Mouse (Mus musculus) MEL (cell line): ENCODE results near the gene Scube3. TPM values are rescaled to one million over a fixed set of nuclear protein-coding genes. Genes with fewer than 3 reads are reported as not detected.

Experiments
- DNase-seq: peaks from one replicate; pipeline ENCODE4 v3.0.0; 2011; ENCODE audit warnings: low read depth, low spot score
- H3K27ac ChIP-seq: 2 replicates; pipeline ENCODE4 v1.5.1; 2012; ENCODE audit warnings: low read depth, mild to moderate bottlenecking, control low read depth, low read length, moderate library complexity; ENCODE audit not compliant: control insufficient read depth
- H3K27me3 ChIP-seq, 2 experiments: fragments of 150-350 bp in 1 of 2; sonication (generic) in 1 of 2; 2 replicates each; pipeline ENCODE4 v1.6.1; 2012; ENCODE audit warnings: low read length in 2 of 2, mild to moderate bottlenecking in 2 of 2, improper control_type of control experiment in 1 of 2, moderate library complexity in 1 of 2; ENCODE audit not compliant: insufficient read depth in 2 of 2, control insufficient read depth in 1 of 2
- H3K36me3 ChIP-seq, 2 experiments: 2 replicates each; pipeline ENCODE4 v1.6.1; 2012 to 2014; ENCODE audit warnings: low read length in 2 of 2, improper control_type of control experiment in 1 of 2, inconsistent platforms in 1 of 2, mild to moderate bottlenecking in 1 of 2; ENCODE audit not compliant: insufficient read depth in 2 of 2, control insufficient read depth in 1 of 2
- H3K4me1 ChIP-seq, 2 experiments: fragments of 150-350 bp in 1 of 2; sonication (generic) in 1 of 2; 2 replicates each; pipeline ENCODE4 v1.6.1; 2012; ENCODE audit warnings: low read length in 2 of 2, improper control_type of control experiment in 1 of 2, mild to moderate bottlenecking in 1 of 2; ENCODE audit not compliant: insufficient read depth in 2 of 2, control insufficient read depth in 1 of 2
- H3K4me3 ChIP-seq, 2 experiments: fragments of 150-350 bp in 1 of 2; sonication (generic) in 1 of 2; 2 replicates each; pipeline ENCODE4 v1.5.1; 2012; ENCODE audit warnings: low read depth in 2 of 2, low read length in 2 of 2, mild to moderate bottlenecking in 2 of 2, moderate library complexity in 2 of 2, control low read depth in 1 of 2, improper control_type of control experiment in 1 of 2; ENCODE audit not compliant: control insufficient read depth in 1 of 2, insufficient read depth in 1 of 2
- H3K79me2 ChIP-seq: 2 replicates; pipeline ENCODE4 v1.6.1; 2012; ENCODE audit warnings: mild to moderate bottlenecking, low read length, moderate library complexity; ENCODE audit not compliant: control insufficient read depth, poor library complexity, insufficient read depth
- H3K9ac ChIP-seq: 2 replicates; pipeline ENCODE4 v1.6.1; 2012; ENCODE audit warnings: low read depth, mild to moderate bottlenecking, control low read depth, low read length, moderate library complexity; ENCODE audit not compliant: control insufficient read depth, poor library complexity, severe bottlenecking
- H3K9me3 ChIP-seq: fragments of 150-350 bp; sonication (generic); replicated peaks from 2 replicates; pipeline ENCODE4 v1.6.1; 2012; ENCODE audit warnings: mild to moderate bottlenecking, low read length, improper control_type of control experiment, moderate library complexity; ENCODE audit not compliant: insufficient read depth
- CTCF ChIP-seq, 3 experiments: IDR thresholded peaks in 2 of 3; conservative IDR thresholded peaks in 1 of 3; 2 replicates each; pipeline ENCODE4 v1.5.1; 2011 to 2012; ENCODE audit warnings: low read length in 3 of 3, low read depth in 2 of 3, mild to moderate bottlenecking in 2 of 3, improper control_type of control experiment in 1 of 3, inconsistent platforms in 1 of 3, mixed read lengths in 1 of 3, moderate library complexity in 1 of 3; ENCODE audit not compliant: control insufficient read depth in 1 of 3, insufficient read depth in 1 of 3, poor library complexity in 1 of 3, severe bottlenecking in 1 of 3
- E2F4 ChIP-seq: IDR thresholded peaks from 2 replicates; pipeline ENCODE4 v1.6.1; 2011; ENCODE audit warnings: low read depth, low read length, improper control_type of control experiment, borderline replicate concordance
- ELF1 ChIP-seq: IDR thresholded peaks from 2 replicates; pipeline ENCODE4 v1.6.1; 2014; ENCODE audit warnings: low read depth, mild to moderate bottlenecking, inconsistent platforms, low read length, improper control_type of control experiment, moderate library complexity
- ETS1 ChIP-seq: IDR thresholded peaks from 2 replicates; pipeline ENCODE4 v1.6.1; 2012; ENCODE audit warnings: low read depth, mild to moderate bottlenecking, inconsistent platforms, low read length, improper control_type of control experiment, moderate library complexity
- GABPA ChIP-seq: IDR thresholded peaks from 2 replicates; pipeline ENCODE4 v1.6.1; 2012; ENCODE audit warnings: low read depth, mild to moderate bottlenecking, inconsistent platforms, low read length, improper control_type of control experiment, moderate library complexity
- HCFC1 ChIP-seq: IDR thresholded peaks from 2 replicates; pipeline ENCODE4 v1.6.1; 2012; ENCODE audit warnings: low read depth, mild to moderate bottlenecking, inconsistent platforms, low read length, improper control_type of control experiment, moderate library complexity
- JUND ChIP-seq: IDR thresholded peaks from 2 replicates; pipeline ENCODE4 v1.6.1; 2011; ENCODE audit warnings: low read depth, mild to moderate bottlenecking, improper control_type of control experiment, low read length
- KAT2A ChIP-seq: conservative IDR thresholded peaks from 2 replicates; pipeline ENCODE4 v1.6.1; 2012; ENCODE audit warnings: low read depth, low read length, improper control_type of control experiment, inconsistent platforms
- MAFK ChIP-seq: IDR thresholded peaks from 2 replicates; pipeline ENCODE4 v1.6.1; 2011; ENCODE audit warnings: low read depth, mild to moderate bottlenecking, low read length, improper control_type of control experiment, borderline replicate concordance
- MAX ChIP-seq: IDR thresholded peaks from 2 replicates; pipeline ENCODE4 v1.6.1; 2011; ENCODE audit warnings: low read length, improper control_type of control experiment
- MAZ ChIP-seq: IDR thresholded peaks from 2 replicates; pipeline ENCODE4 v1.6.1; 2012; ENCODE audit warnings: low read depth, mild to moderate bottlenecking, inconsistent platforms, low read length, improper control_type of control experiment
- MEF2A ChIP-seq: IDR thresholded peaks from 2 replicates; pipeline ENCODE4 v1.6.1; 2014; ENCODE audit warnings: low read depth, mild to moderate bottlenecking, inconsistent platforms, low read length, improper control_type of control experiment; ENCODE audit not compliant: poor library complexity, insufficient replicate concordance, severe bottlenecking; ENCODE audit errors: extremely low read depth
- MXI1 ChIP-seq: IDR thresholded peaks from 2 replicates; pipeline ENCODE4 v1.6.1; 2011; ENCODE audit warnings: mild to moderate bottlenecking, low read depth, low read length, improper control_type of control experiment
- NELFE ChIP-seq: IDR thresholded peaks from 2 replicates; pipeline ENCODE4 v1.6.1; 2011; ENCODE audit warnings: low read depth, low read length, improper control_type of control experiment
- POLR2AphosphoS5 ChIP-seq: IDR thresholded peaks from 2 replicates; pipeline ENCODE4 v1.6.1; 2012; ENCODE audit warnings: low read depth, borderline replicate concordance, mild to moderate bottlenecking, inconsistent platforms, low read length, moderate library complexity, mixed read lengths
- RCOR1 ChIP-seq: IDR thresholded peaks from 2 replicates; pipeline ENCODE4 v1.6.1; 2012; ENCODE audit warnings: low read depth, mild to moderate bottlenecking, inconsistent platforms, low read length, improper control_type of control experiment
- SIN3A ChIP-seq: IDR thresholded peaks from 2 replicates; pipeline ENCODE4 v1.6.1; 2012; ENCODE audit warnings: low read length, improper control_type of control experiment, inconsistent platforms
- USF1 ChIP-seq: IDR thresholded peaks from 2 replicates; pipeline ENCODE4 v1.6.1; 2014; ENCODE audit warnings: low read depth, mild to moderate bottlenecking, inconsistent platforms, low read length, improper control_type of control experiment, moderate library complexity
- USF2 ChIP-seq, 2 experiments: IDR thresholded peaks; 2 replicates each; pipeline ENCODE4 v1.6.1; 2011 to 2012; ENCODE audit warnings: improper control_type of control experiment in 2 of 2, low read length in 2 of 2, borderline replicate concordance in 1 of 2, inconsistent platforms in 1 of 2, low read depth in 1 of 2, mild to moderate bottlenecking in 1 of 2; ENCODE audit not compliant: insufficient read depth in 1 of 2
- ZNF384 ChIP-seq: IDR thresholded peaks from 2 replicates; pipeline ENCODE4 v1.6.1; 2012; ENCODE audit warnings: low read depth, mild to moderate bottlenecking, inconsistent platforms, low read length, improper control_type of control experiment
- polyA plus RNA-seq, 2 experiments: library from polyadenylated mRNA; stranded (reverse) in 1 of 2; unstranded in 1 of 2; fragments of >175 nt in 1 of 2; fragments of >200 nt in 1 of 2; gene quantifications; 2 replicates each; pipeline versions ENCODE4 v1.2.1 to v1.2.4; 2012; ENCODE audit warnings: low replicate concordance in 2 of 2, low read depth in 1 of 2; ENCODE audit not compliant: insufficient read length in 2 of 2, insufficient read depth in 1 of 2, missing spikeins in 1 of 2
- total RNA-seq: library from RNA; depleted of rRNA; stranded (reverse); fragments of 300-350 nt; gene quantifications from 2 replicates; pipeline ENCODE4 v1.2.3, GENCODE M21; 2012

The Scube3 gene
- total and polyA plus RNA-seq, 3 experiments = 0.03 to 0.04 TPM; not detected in 1

DNA sequence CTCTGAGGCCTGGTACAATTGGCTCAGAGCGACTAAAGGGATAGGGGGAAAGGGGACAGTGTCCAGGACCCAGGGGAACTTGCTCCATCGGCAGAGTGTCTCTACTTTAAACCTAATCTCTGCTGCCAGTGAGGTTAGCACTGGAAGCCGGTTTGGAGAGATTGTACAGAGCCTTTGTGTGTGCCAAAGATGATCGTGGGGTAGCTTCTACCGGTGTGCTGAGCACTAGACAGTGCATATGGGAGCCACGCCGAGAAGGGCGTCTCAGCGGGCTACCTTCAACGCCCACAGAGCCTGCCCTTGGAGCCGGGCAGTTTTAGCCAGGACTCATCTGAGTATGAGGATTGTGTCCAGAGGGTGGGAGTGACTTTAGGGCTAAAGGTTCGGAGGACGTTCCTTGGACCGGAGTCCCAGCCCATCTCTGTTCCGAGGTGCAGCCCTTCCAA, 713 bp upstream of the Scube3 start:
- Histone ChIP-seq H3K36me3 (no peaks in the 10 kb centered on the region), H3K27me3 (no peaks in the 10 kb centered on the region; a peak in 1 of 4 replicates), H3K27ac (no peak overlapping the region), H3K9ac (no peak overlapping the region), H3K79me2 (no peaks in the 10 kb centered on the region), H3K4me1 (no peaks in the 10 kb centered on the region), H3K4me3 (no peak overlapping the region), H3K9me3 (no peaks in the 10 kb centered on the region)
- no peak for TF ChIP-seq MAZ
- DNase-seq = no peak

DNA sequence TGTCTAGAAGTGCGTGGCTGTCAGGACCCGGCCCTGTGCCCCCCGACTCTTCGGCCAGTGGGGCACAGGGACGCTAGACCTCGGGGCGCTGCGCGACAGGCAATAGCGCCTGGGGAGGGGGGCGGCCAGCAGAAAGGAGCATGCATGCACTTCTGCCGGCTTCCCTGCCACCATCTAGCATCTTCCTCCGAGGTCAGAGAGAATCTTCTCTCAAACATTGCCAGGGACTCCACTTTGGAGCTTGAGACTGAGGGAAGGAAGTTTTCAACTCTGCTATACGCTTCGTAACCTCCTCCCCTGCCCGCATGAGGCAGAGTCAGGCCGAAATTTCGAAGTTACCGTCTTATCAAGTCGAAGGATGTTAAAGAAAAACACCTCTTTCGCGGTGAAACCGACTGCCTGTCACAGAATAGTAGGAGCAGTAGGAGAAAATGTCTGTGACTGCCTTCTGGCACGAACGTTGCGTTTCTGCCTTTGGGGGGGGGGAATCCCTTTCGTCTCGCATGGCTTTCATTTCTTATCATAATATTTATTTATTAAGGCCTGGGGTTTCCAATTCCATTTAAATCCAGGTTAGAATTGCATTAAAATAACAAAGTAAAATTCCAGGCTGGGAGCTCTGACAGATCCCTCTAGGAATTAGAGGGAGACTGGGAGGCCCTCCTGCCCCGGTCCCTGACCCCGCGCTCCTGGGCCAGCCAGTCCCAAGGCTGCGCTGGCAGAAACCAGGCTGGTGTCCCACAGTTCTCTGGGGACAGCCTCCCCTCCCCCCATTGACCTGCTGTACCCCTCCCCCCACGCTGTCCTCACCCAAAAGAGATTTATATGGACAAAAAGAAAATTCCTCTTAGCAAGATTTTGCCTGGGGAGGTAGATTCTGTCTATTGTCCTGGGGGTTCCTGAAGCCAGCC, 1.0 kb downstream of the Scube3 start:
- Histone ChIP-seq H3K79me2 (no peaks in the 10 kb centered on the region), H3K9me3 (no peaks in the 10 kb centered on the region), H3K9ac (no peak overlapping the region), H3K36me3 (no peaks in the 10 kb centered on the region), H3K27ac (no peak overlapping the region), H3K4me3 (no peak overlapping the region), H3K4me1 (no peaks in the 10 kb centered on the region), H3K27me3 (no peaks in the 10 kb centered on the region; a peak in 1 of 4 replicates)
- TF ChIP-seq USF1 (no peak), GABPA (no peak), ETS1 (no peak), CTCF (IDR thresholded peaks at IDR 0.05 in 2 of 3, conservative IDR thresholded peaks at IDR 0.05 in 1 of 3; ENCODE audit: control insufficient read depth in 1 of 3, insufficient read depth in 1 of 3, low read depth in 2 of 3, low read length in 3 of 3, poor library complexity in 1 of 3, severe bottlenecking in 1 of 3) (no peak), MAZ (no peak), USF2 (IDR thresholded peaks at IDR 0.05; ENCODE audit: borderline replicate concordance in 1 of 2, insufficient read depth in 1 of 2, low read depth in 1 of 2, low read length in 2 of 2) (no peak), MAFK (no peak), MEF2A (no peak), ELF1 (no peak), JUND (no peak), MAX (no peak), SIN3A (no peak), MXI1 (no peak), POLR2AphosphoS5 (no peak), KAT2A (no peak), E2F4 (no peak), ZNF384 (no peak), RCOR1 (no peak), HCFC1 (no peak), NELFE (no peak)
- no peak for DNase-seq
